Mouse (Mus musculus) cerebellum, adult 2 months (tissue): ENCODE measurements at regions not wholly inside any gene's neighbourhood (a gene's known extent, or its start where the extent isn't known, plus 50 kb on each side); places are given as distances from the start of the nearest gene placed in this dataset.

Experiments used
- CTCF ChIP-seq: fragments of 200-500 bp; IDR thresholded peaks from 2 replicates; pipeline ENCODE4 v1.5.1; 2011; ENCODE audit warnings: low read depth, mild to moderate bottlenecking, control low read depth, low read length, moderate library complexity, borderline replicate concordance; ENCODE audit not compliant: insufficient read depth
- POLR2A ChIP-seq: fragments of 200-500 bp; IDR thresholded peaks from 2 replicates; pipeline ENCODE4 v1.6.1; 2011; ENCODE audit warnings: low read length, control low read depth, borderline replicate concordance; ENCODE audit not compliant: insufficient read depth

DNA sequence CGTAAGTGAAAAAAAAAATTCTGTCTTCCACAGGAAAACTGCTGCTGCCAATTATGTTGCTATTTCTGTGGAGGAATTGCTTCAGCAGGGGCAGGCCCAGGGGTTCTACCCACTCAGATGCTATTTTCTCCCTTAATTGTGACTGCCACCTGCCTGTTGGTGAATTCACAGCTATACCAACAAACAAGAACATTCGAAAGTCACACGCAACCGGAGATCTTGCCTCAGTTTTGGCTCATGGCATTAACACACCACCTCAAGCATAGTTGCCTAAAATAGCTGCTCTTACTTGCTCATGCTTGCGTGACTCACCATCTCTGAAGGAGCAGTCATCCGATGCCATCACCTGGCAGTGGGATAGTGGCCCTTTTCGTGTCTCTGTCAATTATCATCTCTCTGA lies 498.3 kb downstream of the Epm2a start:
- TF ChIP-seq CTCF (no peak), POLR2A (no peak)
